Mouse (Mus musculus) hindbrain, embryonic 13.5 days (tissue): ENCODE data around the gene Rnf216. TPM values are rescaled to one million over a fixed set of nuclear protein-coding genes. Genes with fewer than 3 reads are reported as not detected.

Experiments used
- ATAC-seq: fragments of 200-750 bp; cut with Nextera tagmentation; 2 replicates; pipeline ENCODE4 v1.8.0; 2017; ENCODE audit warnings: moderate TSS enrichment; ENCODE audit not compliant: low FRiP score
- H3K27ac ChIP-seq: fragments of 300-500 bp; sonication (generic); 2 replicates; pipeline ENCODE4 v1.5.1; 2015; ENCODE audit warnings: inconsistent platforms, mild to moderate bottlenecking, moderate library complexity
- H3K27me3 ChIP-seq: fragments of 300-500 bp; sonication (generic); 2 replicates; pipeline ENCODE4 v1.6.1; 2015; ENCODE audit warnings: mild to moderate bottlenecking, inconsistent platforms
- H3K36me3 ChIP-seq: fragments of 300-500 bp; sonication (generic); 2 replicates; pipeline ENCODE4 v1.6.1; 2015; ENCODE audit warnings: mild to moderate bottlenecking, inconsistent platforms
- H3K4me1 ChIP-seq: fragments of 300-500 bp; sonication (generic); replicated peaks from 2 replicates; pipeline ENCODE4 v1.6.1; 2015; ENCODE audit warnings: inconsistent platforms
- H3K4me2 ChIP-seq: fragments of 300-500 bp; sonication (generic); 2 replicates; pipeline ENCODE4 v1.6.1; 2015; ENCODE audit warnings: inconsistent platforms, mild to moderate bottlenecking, moderate library complexity
- H3K4me3 ChIP-seq: fragments of 300-500 bp; sonication (generic); 2 replicates; pipeline ENCODE4 v1.5.1; 2015; ENCODE audit warnings: mild to moderate bottlenecking, inconsistent platforms
- H3K9ac ChIP-seq: fragments of 300-500 bp; sonication (generic); 2 replicates; pipeline ENCODE4 v1.6.1; 2015; ENCODE audit warnings: mild to moderate bottlenecking, inconsistent platforms
- H3K9me3 ChIP-seq: fragments of 300-500 bp; sonication (generic); 2 replicates; pipeline ENCODE4 v1.6.1; 2016; ENCODE audit warnings: inconsistent platforms
- whole genome bisulfite sequencing: fragments of 180-500 bp; shearing (Covaris S2); methylation state at CpG from one replicate; pipeline ENCODE4 v1.1.7; 2015; 5-methylcytosine and 5-hydroxymethylcytosine counted together
- microRNA-seq: library from miRNA; unstranded; fragments of <30 nt; microRNA quantifications from one replicate; pipeline ENCODE4, GENCODE M21; 2016
- polyA plus RNA-seq: library from polyadenylated mRNA; unstranded; fragments of >200 nt; fragmentation: Nextera tagmentation; extraction: Ambion mirVana; gene quantifications from 2 replicates; pipeline ENCODE4 v1.2.1, GENCODE M21; 2015

Rnf216 gene
- polyA plus RNA-seq, 1 experiment from 2014 or later = 34.0 TPM

GRCm38 (mm10) chr5:142947460-142947859 lies 165.3 kb downstream of the Rnf216 start:
- Histone ChIP-seq H3K36me3 (no peaks in the 10 kb centered on the region), H3K9me3 (no peaks in the 10 kb centered on the region), H3K4me2 (no peak overlapping the region), H3K27me3 (no peaks in the 10 kb centered on the region), H3K9ac (no peak overlapping the region), H3K4me1 (no peaks in the 10 kb centered on the region), H3K4me3 (no peak overlapping the region), H3K27ac (no peak overlapping the region)
- 77% methylated on average over 7 of the region's 7 CpGs for WGBS
- no peak for ATAC-seq

- no peak overlapping the region for H3K4me2 ChIP-seq
- WGBS = 67% methylated on average over 8 of the region's 8 CpGs
- no peak overlapping the region for H3K4me3 ChIP-seq
- no peaks in the 10 kb centered on the region for H3K27me3 ChIP-seq
- H3K9me3 ChIP-seq = no peaks in the 10 kb centered on the region
- H3K27ac ChIP-seq = no peak overlapping the region
- no peak overlapping the region for H3K9ac ChIP-seq
- H3K4me1 ChIP-seq = no peaks in the 10 kb centered on the region
- ATAC-seq = no peak
- no peaks in the 10 kb centered on the region for H3K36me3 ChIP-seq
These were observed 167.7 kb downstream of the Rnf216 start for GRCm38 (mm10) chr5:142944979-142945682.

Small RNAs within 50 kb of the gene (microRNA-seq; reads per million reads assigned to microRNA genes)
- not detected for gene Gm44405

Other genes starting within 250 kb of the Rnf216 start
- 36.6 and 36.9 TPM in 2 replicates for gene Fbxl18, start 217.6 kb downstream of the Rnf216 start, polyA plus RNA-seq
- 17,657 and 17,716 TPM in 2 replicates for gene Actb, start 206.2 kb downstream of the Rnf216 start, polyA plus RNA-seq
- 484 and 516 TPM in 2 replicates for gene Fscn1, start 152.7 kb downstream of the Rnf216 start, polyA plus RNA-seq
- gene Olfr718-ps1, start 34.6 kb upstream of the Rnf216 start, polyA plus RNA-seq = 0.08 TPM in 1 of 2 replicates, not detected in the other
- gene Rbak, start 67.8 kb upstream of the Rnf216 start, polyA plus RNA-seq = 12.7 and 14.6 TPM in 2 replicates
- gene Spdye4b, start 68.0 kb upstream of the Rnf216 start, polyA plus RNA-seq = not detected in 2 replicates
- not detected in 2 replicates for gene Spdye4a, start 113.9 kb upstream of the Rnf216 start, polyA plus RNA-seq
- 22.8 and 23.4 TPM in 2 replicates for gene Zfp12, start 122.2 kb upstream of the Rnf216 start, polyA plus RNA-seq
- gene Zfp316, start 157.0 kb upstream of the Rnf216 start, polyA plus RNA-seq = 9.0 and 9.4 TPM in 2 replicates
- 0.18 TPM in 1 of 2 replicates, not detected in the other for gene Zfp853, start 180.6 kb upstream of the Rnf216 start, polyA plus RNA-seq
- 34.8 and 36.2 TPM in 2 replicates for gene E130309D02Rik, start 202.4 kb upstream of the Rnf216 start, polyA plus RNA-seq
- 75.4 and 82.7 TPM in 2 replicates for gene Zdhhc4, start 216.3 kb upstream of the Rnf216 start, polyA plus RNA-seq
- gene Grid2ip, start 244.3 kb upstream of the Rnf216 start, polyA plus RNA-seq = 0.45 and 0.47 TPM in 2 replicates